Mouse (Mus musculus): ENCODE data around the gene Ilk. TPM values are rescaled to one million over a fixed set of nuclear protein-coding genes. Genes with fewer than 3 reads are reported as not detected.
A peak's percentile ranks its signal among the peaks of the same experiment; 100 is the strongest.
"Not testable (repeated sequence)": the region's sequence is repeated elsewhere in the genome, so short reads cannot be mapped to it uniquely, and the experiment has no call there.

Gene Ilk
- polyA plus RNA-seq, 1 experiment from 2014 or later: 264 TPM

DNA sequence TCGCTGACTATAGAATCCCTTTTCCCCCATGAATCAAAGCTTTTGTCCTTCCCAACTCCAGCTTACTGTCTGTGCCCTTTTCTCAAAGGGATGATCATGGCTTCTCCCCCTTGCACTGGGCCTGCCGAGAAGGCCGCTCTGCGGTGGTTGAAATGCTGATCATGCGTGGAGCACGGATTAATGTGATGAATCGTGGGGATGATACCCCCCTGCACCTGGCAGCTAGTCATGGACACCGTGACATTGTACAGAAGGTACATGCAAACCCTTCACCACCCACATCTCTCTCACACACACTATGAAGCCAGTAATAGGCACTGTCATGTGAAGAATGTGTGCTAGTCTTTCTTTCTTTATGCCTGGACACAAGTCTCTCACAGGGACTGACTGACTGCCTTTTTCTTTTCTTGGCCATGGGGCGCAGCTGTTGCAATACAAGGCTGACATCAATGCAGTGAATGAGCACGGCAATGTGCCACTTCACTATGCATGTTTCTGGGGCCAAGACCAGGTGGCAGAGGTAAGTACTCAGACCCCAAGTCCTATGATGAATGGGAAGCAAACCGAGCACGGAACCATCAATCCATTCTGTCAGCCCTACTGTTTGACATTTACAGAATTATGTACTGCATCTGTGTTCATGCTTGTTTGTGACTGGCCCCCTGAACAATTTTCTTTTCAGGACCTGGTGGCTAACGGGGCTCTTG, 3.9 kb downstream of the Ilk start:
- H3K36me3 ChIP-seq (ENCODE audit: control insufficient read depth, insufficient read depth, low read length): no peaks in the 10 kb centered on the region
- H3K4me2 ChIP-seq (replicated peaks; ENCODE audit: low read depth, low read length): no peak overlapping the region
- DNase-seq (ENCODE audit: low spot score) (no peak), ATAC-seq (ENCODE audit: low FRiP score) (no peak)
- no peak overlapping the region for H3K9ac ChIP-seq (ENCODE audit: low read depth, low read length)
- 84% methylated on average over 13 of the region's 13 CpGs for WGBS
- H3K4me1 ChIP-seq (replicated peaks; ENCODE audit: control insufficient read depth, insufficient read depth, low read length): peaks cover 4% of the 10 kb centered on the region; the same call in 1 of the 2 replicates
- H3K27ac ChIP-seq (ENCODE audit: low read depth, low read length): no peak overlapping the region
- H3K27me3 ChIP-seq (ENCODE audit: control insufficient read depth, insufficient read depth, low read length): no peaks in the 10 kb centered on the region
- H3K9me3 ChIP-seq (ENCODE audit: control insufficient read depth, low read length): no peaks in the 10 kb centered on the region
- H3K4me3 ChIP-seq (ENCODE audit: low read depth, low read length): no peak overlapping the region

DNA sequence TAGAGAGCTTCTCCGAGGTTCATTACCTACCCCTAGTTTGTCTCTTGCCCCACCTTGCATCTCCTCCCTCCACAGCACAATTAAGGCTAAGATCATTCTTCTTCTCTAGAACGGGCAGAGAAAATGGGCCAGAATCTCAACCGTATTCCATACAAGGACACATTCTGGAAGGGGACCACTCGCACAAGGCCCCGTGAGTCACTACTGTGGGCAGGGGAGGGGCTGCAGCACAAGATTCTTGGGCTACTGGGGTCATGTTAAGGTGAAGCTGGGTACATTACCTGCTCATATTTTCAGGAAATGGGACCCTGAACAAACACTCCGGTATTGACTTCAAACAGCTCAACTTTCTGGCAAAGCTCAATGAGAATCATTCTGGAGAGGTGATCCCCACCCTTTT, 4.5 kb downstream of the Ilk start:
- H3K4me2 ChIP-seq (replicated peaks; ENCODE audit: low read depth, low read length): no peak overlapping the region
- no peaks in the 10 kb centered on the region for H3K9me3 ChIP-seq (ENCODE audit: control insufficient read depth, low read length)
- H3K27me3 ChIP-seq (ENCODE audit: control insufficient read depth, insufficient read depth, low read length): no peaks in the 10 kb centered on the region
- no peak for DNase-seq (ENCODE audit: low spot score)
- ATAC-seq (ENCODE audit: low FRiP score): no peak
- 88% methylated on average over 6 of the region's 6 CpGs for WGBS
- no peaks in the 10 kb centered on the region for H3K36me3 ChIP-seq (ENCODE audit: control insufficient read depth, insufficient read depth, low read length)
- H3K9ac ChIP-seq (ENCODE audit: low read depth, low read length): no peak overlapping the region
- no peak overlapping the region for H3K27ac ChIP-seq (ENCODE audit: low read depth, low read length)
- H3K4me3 ChIP-seq (ENCODE audit: low read depth, low read length): no peak overlapping the region
- H3K4me1 ChIP-seq (replicated peaks; ENCODE audit: control insufficient read depth, insufficient read depth, low read length): peaks cover 4% of the 10 kb centered on the region; the same call in 1 of the 2 replicates

DNA sequence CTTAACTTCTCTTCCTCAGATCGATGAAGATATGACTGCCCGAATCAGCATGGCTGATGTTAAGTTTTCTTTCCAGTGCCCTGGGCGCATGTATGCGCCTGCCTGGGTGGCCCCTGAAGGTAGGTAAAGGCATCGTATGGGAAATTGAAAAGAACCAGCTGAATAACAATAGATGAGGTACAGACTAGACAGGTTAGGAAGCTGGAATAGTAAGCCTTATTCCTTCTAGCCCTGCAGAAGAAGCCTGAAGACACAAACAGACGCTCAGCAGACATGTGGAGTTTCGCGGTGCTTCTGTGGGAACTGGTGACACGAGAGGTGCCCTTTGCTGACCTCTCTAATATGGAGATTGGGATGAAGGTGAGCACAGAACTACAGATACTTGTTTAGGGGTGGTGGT, 5.6 kb downstream of the Ilk start:
- DNase-seq (ENCODE audit: low spot score): no peak
- Histone ChIP-seq H3K9ac (ENCODE audit: low read depth, low read length) (no peak overlapping the region), H3K27me3 (ENCODE audit: control insufficient read depth, insufficient read depth, low read length) (no peaks in the 10 kb centered on the region), H3K36me3 (ENCODE audit: control insufficient read depth, insufficient read depth, low read length) (no peaks in the 10 kb centered on the region), H3K27ac (ENCODE audit: low read depth, low read length) (no peak overlapping the region), H3K4me2 (replicated peaks; ENCODE audit: low read depth, low read length) (no peak overlapping the region), H3K4me3 (ENCODE audit: low read depth, low read length) (no peak overlapping the region), H3K4me1 (replicated peaks; ENCODE audit: control insufficient read depth, insufficient read depth, low read length) (peaks cover 4% of the 10 kb centered on the region; the same call in 1 of the 2 replicates), H3K9me3 (ENCODE audit: control insufficient read depth, low read length) (no peaks in the 10 kb centered on the region)
- ATAC-seq (ENCODE audit: low FRiP score): no peak
- WGBS: 94% methylated on average over 9 of the region's 9 CpGs

DNA sequence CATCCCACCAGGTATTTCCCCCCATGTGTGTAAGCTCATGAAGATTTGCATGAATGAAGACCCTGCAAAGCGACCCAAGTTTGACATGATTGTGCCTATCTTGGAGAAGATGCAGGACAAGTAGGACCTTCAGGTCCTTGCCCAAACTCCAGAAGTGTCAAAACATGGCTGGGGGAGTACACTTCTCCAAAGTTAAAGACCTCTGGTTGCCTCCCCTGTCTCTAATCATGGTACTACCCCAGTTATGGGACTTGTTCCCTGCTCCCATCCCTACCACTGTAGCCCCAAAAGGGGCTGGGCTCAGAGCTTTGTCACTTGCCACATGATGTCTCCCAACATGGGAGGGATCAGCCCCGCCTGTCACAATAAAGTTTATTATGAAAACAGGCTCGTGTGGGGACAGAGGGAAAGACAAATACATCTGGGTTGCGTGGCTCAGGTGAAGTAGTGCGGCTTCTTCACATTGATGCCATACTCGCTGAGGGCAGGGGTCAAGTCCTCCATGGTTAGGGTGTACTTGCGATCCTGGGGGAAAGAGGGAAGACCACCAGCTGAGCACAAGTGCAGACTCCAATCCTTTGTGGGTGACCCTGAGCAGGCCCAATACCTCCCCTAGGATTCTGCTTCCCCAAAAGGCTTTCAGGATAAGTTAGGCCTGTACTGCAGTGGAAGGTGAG, 6.3 kb downstream of the Ilk start:
- H3K4me3 ChIP-seq (ENCODE audit: low read depth, low read length): peak overlapping the region; percentile 92; the same call in 1 of the 2 replicates
- WGBS: 87% methylated on average over 7 of the region's 7 CpGs

DNA sequence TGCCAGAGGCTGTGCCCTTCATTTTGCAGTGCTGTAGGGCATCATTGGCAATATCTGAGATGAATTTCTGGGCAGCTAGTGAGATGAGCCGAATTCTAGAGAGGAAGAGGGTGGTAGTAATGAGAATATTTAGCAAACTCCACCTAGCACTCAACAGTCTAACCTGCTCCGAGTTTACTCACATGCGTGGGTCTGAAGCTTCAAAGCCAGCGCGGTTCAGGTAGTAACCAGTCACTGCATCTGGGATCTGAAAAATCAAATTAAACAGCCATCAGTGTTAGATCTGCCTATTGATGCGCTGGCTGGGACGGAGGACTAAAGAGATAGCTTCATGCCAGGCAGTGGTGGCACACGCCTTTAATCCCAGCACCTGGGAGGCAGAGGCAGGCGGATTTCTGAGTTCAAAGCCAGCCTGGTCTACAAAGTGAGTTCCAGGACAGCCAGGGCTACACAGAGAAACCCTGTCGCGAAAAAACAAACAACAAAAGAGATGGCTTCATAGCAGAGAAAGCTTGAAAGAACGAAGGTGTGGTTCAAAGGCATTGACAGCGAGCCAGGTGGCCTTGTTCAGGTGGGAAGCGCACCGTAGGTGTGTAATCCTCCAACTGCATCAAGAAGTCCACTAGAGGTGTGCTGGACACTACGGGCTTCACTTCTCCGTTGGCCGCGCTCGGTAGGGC, 7.0 kb downstream of the Ilk start:
- peak overlapping the region; percentile 91 for H3K9ac ChIP-seq (ENCODE audit: low read depth, low read length)
- DNase-seq (ENCODE audit: low spot score); H3K27ac ChIP-seq (ENCODE audit: low read depth, low read length); H3K9me3 ChIP-seq (ENCODE audit: control insufficient read depth, low read length); H3K36me3 ChIP-seq (ENCODE audit: control insufficient read depth, insufficient read depth, low read length); H3K27me3 ChIP-seq (ENCODE audit: control insufficient read depth, insufficient read depth, low read length); H3K4me1 ChIP-seq (replicated peaks; ENCODE audit: control insufficient read depth, insufficient read depth, low read length); ATAC-seq (ENCODE audit: low FRiP score): not testable (repeated sequence)
- WGBS: 34% methylated on average over 20 of the region's 20 CpGs
- H3K4me3 ChIP-seq (ENCODE audit: low read depth, low read length): peak overlapping the region; percentile 92
- peak overlapping the region; percentile 77 for H3K4me2 ChIP-seq (replicated peaks; ENCODE audit: low read depth, low read length)

More for the DNA sequence above, 6.3 kb downstream of the Ilk start:
- H3K36me3 ChIP-seq (ENCODE audit: control insufficient read depth, insufficient read depth, low read length); H3K27me3 ChIP-seq (ENCODE audit: control insufficient read depth, insufficient read depth, low read length); H3K4me2 ChIP-seq (replicated peaks; ENCODE audit: low read depth, low read length); H3K9me3 ChIP-seq (ENCODE audit: control insufficient read depth, low read length); H3K9ac ChIP-seq (ENCODE audit: low read depth, low read length); DNase-seq (ENCODE audit: low spot score); H3K27ac ChIP-seq (ENCODE audit: low read depth, low read length); H3K4me1 ChIP-seq (replicated peaks; ENCODE audit: control insufficient read depth, insufficient read depth, low read length); ATAC-seq (ENCODE audit: low FRiP score): not testable (repeated sequence)

DNA sequence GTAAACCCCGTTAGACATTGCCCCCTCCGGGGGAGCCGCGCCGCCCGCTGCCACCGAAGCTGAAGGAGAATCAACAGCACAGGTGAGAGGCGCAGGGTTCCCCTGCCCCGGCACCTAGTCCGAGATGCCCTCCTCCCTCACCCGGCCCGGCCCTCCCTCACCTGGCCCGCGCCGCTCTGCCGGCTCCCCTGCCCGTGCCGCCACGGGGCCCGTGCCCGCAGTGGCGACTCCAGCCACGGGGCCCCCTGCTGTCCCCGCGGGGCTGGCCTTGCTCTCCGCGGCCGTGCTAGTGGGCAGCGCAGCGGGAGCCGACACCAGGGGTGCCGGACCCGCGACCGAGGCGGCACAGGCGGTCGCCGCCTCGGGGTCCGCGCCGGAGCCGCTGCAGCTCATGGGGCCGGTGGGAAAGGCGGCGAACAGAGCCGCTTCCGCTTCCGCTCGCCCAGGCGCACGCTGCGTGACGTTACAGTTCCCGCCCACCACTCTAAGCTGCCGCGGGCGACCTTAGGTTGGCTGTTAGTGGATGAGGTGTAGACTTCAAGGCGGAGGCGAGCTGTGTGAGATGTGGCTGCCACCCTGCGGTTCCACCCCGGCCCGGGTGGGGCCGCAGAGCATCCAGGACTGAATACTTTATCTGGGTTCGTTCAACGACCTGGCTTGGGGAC, 7.7 kb downstream of the Ilk start, which contains the start of gene Taf10:
Gene Taf10 (minus strand): TSS at position 436 of the 665 bp plus-strand sequence.
- WGBS: under 1% methylated on average over 51 of the region's 67 CpGs
- ATAC-seq (ENCODE audit: low FRiP score): peak; percentile 98
- H3K4me2 ChIP-seq (replicated peaks; ENCODE audit: low read depth, low read length): peak within 1 kb of the TSS; percentile 77
- H3K9ac ChIP-seq (ENCODE audit: low read depth, low read length): peak within 1 kb of the TSS; percentile 91
- no peaks in the 10 kb centered on the region for H3K9me3 ChIP-seq (ENCODE audit: control insufficient read depth, low read length)
- H3K4me3 ChIP-seq (ENCODE audit: low read depth, low read length): peak within 1 kb of the TSS; percentile 92
- no peaks in the 10 kb centered on the region for H3K27me3 ChIP-seq (ENCODE audit: control insufficient read depth, insufficient read depth, low read length)
- no peaks in the 10 kb centered on the region for H3K4me1 ChIP-seq (replicated peaks; ENCODE audit: control insufficient read depth, insufficient read depth, low read length)
- peak; percentile 91 for DNase-seq (ENCODE audit: low spot score)
- H3K36me3 ChIP-seq (ENCODE audit: control insufficient read depth, insufficient read depth, low read length): no peaks in the 10 kb centered on the region
- H3K27ac ChIP-seq (ENCODE audit: low read depth, low read length): peak within 1 kb of the TSS; percentile 75

DNA sequence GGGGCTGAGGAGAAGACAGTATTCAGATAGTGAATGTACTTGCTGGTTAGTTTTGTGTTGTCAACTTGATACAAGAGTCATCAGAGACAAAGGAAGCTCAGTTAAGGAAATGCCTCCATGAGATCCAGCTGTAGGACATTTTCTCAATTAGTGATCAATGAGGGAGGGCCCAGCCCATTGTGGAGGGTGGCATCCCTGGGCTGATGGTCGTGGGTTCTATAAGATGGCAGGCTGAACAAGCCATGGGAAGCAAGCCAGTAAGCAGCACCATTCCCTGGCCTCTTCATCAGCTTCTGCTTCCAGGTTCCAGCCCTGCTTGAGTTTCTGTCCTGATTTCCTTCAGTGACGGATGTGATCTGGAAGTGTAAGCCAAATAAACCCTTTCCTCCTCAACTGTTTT, 11.4 kb downstream of the Ilk start:
- Histone ChIP-seq H3K9me3 (ENCODE audit: control insufficient read depth, low read length) (no peaks in the 10 kb centered on the region), H3K9ac (ENCODE audit: low read depth, low read length) (no peak overlapping the region), H3K4me1 (replicated peaks; ENCODE audit: control insufficient read depth, insufficient read depth, low read length) (no peaks in the 10 kb centered on the region), H3K4me3 (ENCODE audit: low read depth, low read length) (no peak overlapping the region), H3K27ac (ENCODE audit: low read depth, low read length) (no peak overlapping the region), H3K4me2 (replicated peaks; ENCODE audit: low read depth, low read length) (no peak overlapping the region), H3K27me3 (ENCODE audit: control insufficient read depth, insufficient read depth, low read length) (no peaks in the 10 kb centered on the region), H3K36me3 (ENCODE audit: control insufficient read depth, insufficient read depth, low read length) (no peaks in the 10 kb centered on the region)
- DNase-seq (ENCODE audit: low spot score): no peak
- 82% methylated on average over 2 of the region's 2 CpGs for WGBS
- ATAC-seq (ENCODE audit: low FRiP score): no peak
